Mouse (Mus musculus) Patski (cell line): ENCODE data around the gene Cep112. TPM values are rescaled to one million over a fixed set of nuclear protein-coding genes. Genes with fewer than 3 reads are reported as not detected.
"Not testable (repeated sequence)": the region's sequence is repeated elsewhere in the genome, so short reads cannot be mapped to it uniquely, and the experiment has no call there.

Experiments
- ATAC-seq: fragments of 100-300 bp; one replicate; pipeline ENCODE4 v1.8.0; 2021
- CTCF ChIA-PET: fragments of 350-600 bp; sonication (Branson Sonifier 250); formaldehyde crosslinking; loops from one replicate; lab custom pipeline; 2022; ENCODE audit warnings: inconsistent platforms; lab: Charles Lee
- POLR2A ChIA-PET: fragments of 350-600 bp; sonication (Branson Sonifier 250); formaldehyde crosslinking; loops from one replicate; lab custom pipeline; 2022; ENCODE audit warnings: antibody characterized with exemption, inconsistent platforms; lab: Charles Lee
- DNase-seq: peaks from one replicate; pipeline ENCODE4 v3.0.0-alpha.2; 2011; ENCODE audit warnings: low read depth, low spot score
- H3K27me3 ChIP-seq: fragments of 371-371 bp; one replicate; pipeline ENCODE4 v1.5.1; 2021
- CTCF ChIP-seq: fragments of 100-300 bp; IDR thresholded peaks from one replicate; pipeline ENCODE4 v1.5.1; 2021
- in situ Hi-C: fragments of 300-500 bp; cut with MboI; formaldehyde crosslinking; loops from 3 replicates; pipeline ENCODE4 v1.11.1; 2018; ENCODE audit warnings: low pct_unique_long_range_greater_than_20kb, mixed read lengths
- polyA plus RNA-seq: library from polyadenylated mRNA; unstranded; gene quantifications from one replicate; pipeline ENCODE4 v1.2.3, GENCODE M21; 2021

Gene Cep112
- polyA plus RNA-seq, 1 experiment from 2014 or later: 9.7 TPM

DNA sequence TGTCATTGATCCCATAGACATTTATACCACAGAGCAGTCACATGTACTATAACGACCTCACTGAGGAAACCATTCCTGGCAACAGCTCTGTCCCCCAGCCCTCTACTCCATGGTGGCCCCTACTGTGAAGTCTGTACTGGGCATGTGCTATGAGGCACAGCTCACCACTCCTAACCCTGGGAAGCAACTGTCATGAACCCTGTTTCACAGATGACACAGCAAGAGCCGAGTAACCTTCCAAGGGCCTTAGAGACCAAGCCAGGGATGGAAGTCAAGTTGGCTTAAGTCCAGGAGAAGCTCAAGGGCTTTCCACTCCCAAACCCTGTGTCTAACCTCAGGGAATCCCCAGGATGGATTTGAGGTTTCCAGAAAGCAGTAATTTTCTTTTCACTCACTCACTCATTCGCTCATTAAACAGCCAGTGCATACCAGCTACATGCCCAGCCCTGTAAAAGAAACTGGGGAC is 433.4 kb downstream of the Cep112 start:
- in situ Hi-C loops: no loop called here
- ATAC-seq (peak; percentile 70), DNase-seq (peak; percentile 88)
- H3K27me3 ChIP-seq: no peaks in the 10 kb centered on the region
- POLR2A ChIA-PET: interaction anchor here (0.7 kb wide), 1 partner anchor 428 kb away, joined by 4 read pairs; no protein-coding TSS in a partner anchor
- no peak for TF ChIP-seq CTCF
- CTCF ChIA-PET: interaction anchor here (0.6 to 1.0 kb wide), 4 partner anchors 8 to 411 kb away, joined by 3 read pairs; no protein-coding TSS in a partner anchor

DNA sequence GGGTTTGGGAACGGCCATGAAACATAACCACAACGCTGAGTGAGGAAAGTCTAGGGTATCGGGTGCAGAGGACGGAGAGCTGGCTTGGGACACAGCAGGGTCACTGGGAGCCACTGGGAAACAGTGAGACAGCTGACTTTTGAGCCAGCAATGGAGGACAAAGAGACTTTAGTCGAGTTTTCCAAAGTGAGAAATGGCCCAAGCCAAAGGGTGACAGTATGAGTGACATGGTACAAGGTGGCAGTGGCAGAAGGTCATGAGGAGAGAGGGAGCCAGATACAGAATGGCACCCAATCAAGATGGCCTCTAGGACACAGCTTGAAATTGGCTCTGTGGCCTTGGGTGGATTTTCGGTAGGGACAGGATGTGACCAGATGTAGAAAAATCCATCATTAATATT is 433.9 kb downstream of the Cep112 start:
- ATAC-seq: no peak
- H3K27me3 ChIP-seq: no peaks in the 10 kb centered on the region
- POLR2A ChIA-PET: interaction anchor here (0.7 kb wide), 1 partner anchor 429 kb away, joined by 4 read pairs; no protein-coding TSS in a partner anchor
- in situ Hi-C loops: no loop called here
- CTCF ChIA-PET: interaction anchor here (1.0 kb wide), 1 partner anchor 411 kb away, joined by 3 read pairs; no protein-coding TSS in a partner anchor
- DNase-seq: no peak
- no peak for TF ChIP-seq CTCF

DNA sequence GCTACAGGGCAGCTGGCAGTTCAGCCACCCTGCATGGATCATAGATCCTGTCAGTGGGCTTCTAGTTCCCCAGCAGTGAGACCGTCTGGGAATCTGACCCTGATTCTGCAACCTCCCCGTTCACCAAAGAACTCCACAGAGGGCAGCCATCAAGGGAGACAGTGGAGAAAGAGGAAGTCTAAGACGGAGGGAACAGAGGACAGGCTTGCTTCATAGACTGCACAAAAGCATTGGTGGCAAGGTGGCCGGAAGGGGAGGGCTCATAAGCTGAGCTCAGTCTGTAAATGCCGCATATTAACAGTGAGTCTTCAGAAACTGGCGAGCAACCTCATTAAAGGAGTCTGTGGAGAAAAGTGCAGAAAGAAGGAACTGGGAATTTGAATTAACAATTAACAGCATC is 437.4 kb downstream of the Cep112 start:
- CTCF ChIA-PET: no interaction called here
- ATAC-seq: no peak
- H3K27me3 ChIP-seq: no peaks in the 10 kb centered on the region
- no peak for TF ChIP-seq CTCF
- in situ Hi-C loops: no loop called here
- DNase-seq: no peak
- POLR2A ChIA-PET: no interaction called here

DNA sequence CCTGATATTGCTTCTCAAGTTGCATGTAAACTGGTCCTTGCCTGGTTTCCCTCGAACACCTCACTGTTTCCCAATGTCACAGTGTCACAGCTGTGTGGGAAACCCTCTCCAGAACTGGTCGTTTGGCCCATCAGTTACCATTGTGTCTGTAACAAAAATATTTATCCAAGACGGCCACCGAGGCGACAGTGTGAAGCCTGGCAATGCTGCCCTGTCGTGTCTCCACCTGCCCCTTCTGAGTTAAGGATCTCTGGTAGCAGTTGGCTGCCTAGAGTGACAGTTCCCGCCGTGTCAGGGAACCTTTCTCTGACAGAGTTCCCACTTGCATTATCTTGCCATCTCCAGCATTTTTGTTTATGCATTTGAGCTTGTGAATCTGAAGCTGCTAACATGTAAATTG is 440.8 kb downstream of the Cep112 start:
- DNase-seq: no peak
- TF ChIP-seq CTCF: no peak
- ChIA-PET POLR2A (no interaction called here), CTCF (no interaction called here)
- ATAC-seq: no peak
- no peaks in the 10 kb centered on the region for H3K27me3 ChIP-seq
- in situ Hi-C loops: no loop called here

DNA sequence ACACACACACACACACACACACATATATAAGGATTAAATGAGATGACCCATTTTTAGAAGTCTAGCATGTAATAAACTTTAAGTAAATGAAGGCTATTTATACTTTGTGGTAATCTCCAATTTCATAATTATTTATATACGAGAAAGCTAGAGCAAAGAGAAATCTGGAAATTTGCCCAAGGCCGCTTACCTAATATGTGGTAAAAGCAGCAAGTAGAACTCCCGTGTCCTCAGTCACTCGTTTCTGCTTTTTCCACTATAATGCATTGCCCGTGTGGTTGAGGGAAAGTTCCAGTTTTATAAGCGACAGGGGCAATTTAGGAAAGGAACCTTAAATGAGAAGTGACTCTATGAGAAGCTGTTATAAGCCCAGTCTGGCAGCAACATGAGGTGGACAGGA is 442.5 kb downstream of the Cep112 start:
- in situ Hi-C loops: no loop called here
- no peaks in the 10 kb centered on the region for H3K27me3 ChIP-seq
- TF ChIP-seq CTCF: no peak
- ATAC-seq (no peak), DNase-seq (no peak)
- CTCF ChIA-PET: interaction anchor here (1.0 to 1.4 kb wide), 2 partner anchors 10 to 19 kb away, joined by 3 read pairs; no protein-coding TSS in a partner anchor
- POLR2A ChIA-PET: no interaction called here

DNA sequence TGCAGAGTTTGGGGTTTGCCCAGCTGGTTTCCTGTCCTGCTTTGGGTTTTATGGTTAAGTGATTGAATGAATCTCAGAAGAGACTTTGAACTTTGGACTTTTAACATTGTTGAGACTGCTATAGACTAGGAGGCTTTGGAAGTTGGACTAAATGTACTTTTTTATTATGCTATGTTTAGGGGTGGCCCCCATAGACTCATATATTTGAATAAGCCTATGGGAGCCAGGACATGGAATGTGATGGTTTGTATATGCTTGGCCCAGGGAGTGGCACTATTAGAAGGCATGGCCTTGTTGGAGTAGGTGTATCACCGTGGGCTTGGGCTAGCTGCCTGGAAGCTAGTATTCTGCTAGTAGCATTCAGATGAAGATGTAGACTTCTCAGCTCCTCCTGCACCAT is 446.3 kb downstream of the Cep112 start:
- in situ Hi-C loops, POLR2A ChIA-PET, DNase-seq, CTCF ChIA-PET, ATAC-seq, H3K27me3 ChIP-seq: not testable (repeated sequence)

DNA sequence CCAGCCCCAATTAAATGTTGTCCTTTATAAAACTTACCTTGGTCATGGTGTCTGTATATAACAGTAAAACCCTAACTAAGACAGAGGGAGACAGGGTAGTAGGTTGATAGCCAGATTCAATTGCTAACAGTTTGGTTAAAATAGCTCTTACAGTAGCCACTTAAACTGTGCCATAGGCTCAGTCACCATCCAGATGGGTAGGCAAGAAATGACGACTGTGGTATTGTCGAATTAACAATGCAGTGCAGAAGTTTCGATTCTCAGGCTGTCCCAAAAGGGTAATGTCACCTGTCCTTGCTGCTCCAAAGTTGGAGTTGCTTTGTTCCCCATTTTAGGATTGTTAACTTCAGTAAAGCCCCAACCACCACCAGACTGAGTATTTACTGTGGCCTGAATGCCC is 446.8 kb downstream of the Cep112 start:
- DNase-seq (no peak), ATAC-seq (no peak)
- no peak for TF ChIP-seq CTCF
- POLR2A ChIA-PET: interaction anchor here (0.6 kb wide), 1 partner anchor 14 kb away, joined by 3 read pairs; no protein-coding TSS in a partner anchor
- in situ Hi-C loops: no loop called here
- CTCF ChIA-PET: no interaction called here
- no peaks in the 10 kb centered on the region for H3K27me3 ChIP-seq

DNA sequence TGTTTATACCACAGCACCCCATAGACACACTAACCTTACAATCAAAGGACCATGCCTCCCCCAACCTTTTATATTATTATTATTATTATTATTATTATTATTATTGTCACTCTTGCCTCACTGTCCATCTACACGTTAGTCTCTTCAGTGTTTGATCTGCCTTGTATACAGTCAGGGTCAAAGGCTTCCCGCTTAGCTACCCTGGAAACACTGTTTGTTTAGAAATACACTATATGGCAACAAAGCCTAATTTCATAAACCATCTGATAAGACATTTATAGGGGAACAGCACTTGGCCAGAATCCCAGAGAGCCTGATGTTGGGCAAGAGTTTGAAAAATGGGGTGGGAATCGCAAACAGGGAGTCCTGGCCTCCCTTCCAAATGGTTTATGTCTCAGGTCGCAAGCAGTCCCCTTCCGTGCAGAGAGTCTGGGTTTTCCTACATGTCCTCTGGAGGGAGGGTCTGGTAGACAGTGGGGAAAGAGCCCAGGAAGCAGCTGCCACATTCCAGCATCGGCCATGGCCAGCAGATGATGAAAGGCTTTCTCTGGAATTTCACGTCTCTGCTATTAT is 451.7 kb downstream of the Cep112 start:
- CTCF ChIA-PET: no interaction called here
- no peaks in the 10 kb centered on the region for H3K27me3 ChIP-seq
- POLR2A ChIA-PET: interaction anchor here (1.5 kb wide), 1 partner anchor 10 kb away, joined by 4 read pairs; no protein-coding TSS in a partner anchor
- in situ Hi-C loops: no loop called here
- ATAC-seq (no peak), DNase-seq (no peak)
- TF ChIP-seq CTCF: no peak

DNA sequence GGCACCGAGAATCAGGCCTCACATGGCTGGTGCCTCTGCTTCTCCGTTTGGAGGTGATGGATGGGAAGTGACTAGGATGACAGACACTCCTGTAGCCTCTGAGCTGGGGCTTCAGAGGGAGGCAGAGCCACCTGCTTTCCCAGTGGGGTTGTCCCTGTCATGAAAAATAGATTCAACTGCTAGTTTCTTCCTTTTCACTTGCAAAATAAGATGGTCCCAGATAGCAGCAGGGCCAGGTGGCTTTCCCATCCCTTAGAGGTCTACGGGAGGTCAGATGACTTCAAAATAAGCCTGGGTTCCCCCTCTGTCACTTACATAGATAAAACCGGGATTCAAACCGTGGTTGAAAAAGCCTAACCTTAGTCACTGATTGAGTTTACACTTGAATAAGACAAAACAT is 452.5 kb downstream of the Cep112 start:
- POLR2A ChIA-PET: interaction anchor here (1.5 kb wide), 1 partner anchor 9 kb away, joined by 4 read pairs; no protein-coding TSS in a partner anchor
- CTCF ChIA-PET: no interaction called here
- no peak for DNase-seq
- no peak for TF ChIP-seq CTCF
- in situ Hi-C loops: no loop called here
- no peak for ATAC-seq
- no peaks in the 10 kb centered on the region for H3K27me3 ChIP-seq

DNA sequence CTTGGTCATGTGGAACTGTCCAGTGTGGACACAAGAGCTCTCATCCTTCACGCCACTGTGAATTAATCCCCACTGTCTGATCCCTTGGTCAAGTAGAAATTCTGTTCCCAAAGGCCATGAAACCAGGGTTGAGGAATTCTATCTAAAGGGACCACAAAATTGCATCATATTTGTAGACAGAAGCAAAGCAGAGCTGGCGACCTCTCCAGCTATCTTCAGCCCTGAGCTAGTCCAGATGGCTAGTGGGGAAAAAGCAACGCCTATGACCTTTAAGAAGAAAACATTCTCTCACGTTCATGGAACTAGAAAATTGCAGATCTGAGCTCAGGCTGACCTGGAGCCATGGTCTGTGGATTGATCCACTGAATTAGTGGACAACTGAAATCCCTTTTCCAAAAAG is 455.6 kb downstream of the Cep112 start:
- DNase-seq: no peak
- POLR2A ChIA-PET: interaction anchor here (1.4 kb wide), 1 partner anchor 10 kb away, joined by 5 read pairs; no protein-coding TSS in a partner anchor
- in situ Hi-C loops: no loop called here

DNA sequence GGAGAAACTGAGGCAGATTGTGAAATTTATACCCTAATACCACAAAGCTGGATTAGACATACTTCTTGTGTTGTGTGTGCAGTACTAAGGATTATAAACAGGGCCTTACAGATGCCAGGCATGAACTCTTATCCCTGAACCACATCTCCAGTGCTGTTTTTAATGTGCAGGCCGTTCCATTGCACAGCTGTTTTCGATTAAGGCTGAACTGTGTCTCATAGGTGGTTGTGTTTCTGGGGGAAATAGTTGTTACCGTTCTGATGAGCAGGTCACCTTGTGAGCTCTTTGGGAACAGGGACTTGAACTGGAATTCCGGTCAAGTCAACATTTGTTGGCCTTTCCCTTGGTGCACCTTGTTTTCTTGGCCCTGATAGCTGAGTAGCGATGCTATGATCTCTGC is 456.7 kb downstream of the Cep112 start:
- no peak for ATAC-seq

More for the DNA sequence above, 455.6 kb downstream of the Cep112 start:
- no peak for TF ChIP-seq CTCF
- no peak for ATAC-seq
- CTCF ChIA-PET: no interaction called here
- no peaks in the 10 kb centered on the region for H3K27me3 ChIP-seq

More for the DNA sequence above, 456.7 kb downstream of the Cep112 start:
- CTCF ChIA-PET: no interaction called here
- no peak for TF ChIP-seq CTCF
- H3K27me3 ChIP-seq: no peaks in the 10 kb centered on the region
- DNase-seq: no peak
- POLR2A ChIA-PET: interaction anchor here (1.4 kb wide), 1 partner anchor 12 kb away, joined by 5 read pairs; no protein-coding TSS in a partner anchor
- in situ Hi-C loops: no loop called here
